Comparison of ENCODE assay signal across 8 mouse cellular contexts in the genomic region with DNA sequence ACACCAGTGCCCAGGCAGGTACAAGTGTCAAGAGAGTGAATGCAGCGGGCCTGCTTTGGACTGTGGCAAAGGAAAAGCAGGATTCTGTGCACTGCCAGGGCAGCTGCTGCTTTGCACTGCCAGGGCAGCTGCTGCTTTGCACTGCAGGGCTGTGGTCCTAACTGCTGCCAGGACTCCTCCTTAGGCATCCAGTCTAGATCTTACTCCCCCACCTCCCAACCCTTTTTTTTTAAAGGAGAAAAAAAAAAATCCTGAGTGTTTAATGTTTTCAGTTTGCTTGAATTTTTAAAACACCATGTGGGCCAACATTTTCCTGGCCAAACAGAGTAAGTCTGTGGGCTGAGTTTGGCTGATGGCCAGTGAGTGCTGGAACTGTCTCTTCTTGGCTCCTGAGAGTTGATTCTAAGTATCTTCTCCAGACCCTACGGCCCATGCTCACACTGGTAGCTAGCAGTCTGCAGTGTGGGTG. TPM values are rescaled to one million over a fixed set of nuclear protein-coding genes. Genes with fewer than 3 reads are reported as not detected.
DNase-seq lines count a peak whose midpoint lies in the region; ATAC-seq and TF ChIP-seq lines count a peak whose summit lies in the region.

No protein-coding gene starts in this region.

- TF ChIP-seq POLR2A in kidney, adult 2 months (IDR thresholded peaks at IDR 0.05; ENCODE audit: low read depth, low read length), result no peak
- TF ChIP-seq POLR2A in limb, embryonic 14.5 days (IDR thresholded peaks at IDR 0.05; ENCODE audit: borderline replicate concordance, extremely low read depth, insufficient read depth, insufficient read length), result no peak

- intact Hi-C loops in gastrocnemius, postnatal 36 days (cut with DNase I), result no loop called here

- H3K4me3 ChIP-seq in forebrain, embryonic 13.5 days, result no peak overlapping the region
- no peak overlapping the region for H3K4me3 ChIP-seq in forebrain, embryonic 10.5 days
- no peak overlapping the region for H3K4me3 ChIP-seq in kidney, adult 2 months (ENCODE audit: insufficient read depth, low read depth, low read length)
- H3K4me3 ChIP-seq in limb, embryonic 14.5 days (replicated peaks; ENCODE audit: low read length), result no peak overlapping the region

- H3K9me3 ChIP-seq in forebrain, embryonic 13.5 days (replicated peaks), result no peaks in the 10 kb centered on the region
- no peaks in the 10 kb centered on the region for H3K9me3 ChIP-seq in forebrain, embryonic 10.5 days
- H3K9me3 ChIP-seq in limb, embryonic 14.5 days (ENCODE audit: control insufficient read depth, low read length), result no peaks in the 10 kb centered on the region

- 69% methylated on average over 2 of the region's 2 CpGs for WGBS in forebrain, embryonic 13.5 days
- 88% methylated on average over 2 of the region's 2 CpGs for WGBS in forebrain, embryonic 10.5 days
- 29% methylated on average over 2 of the region's 2 CpGs for WGBS in kidney, adult 2 months
- 58% methylated on average over 2 of the region's 2 CpGs for WGBS in limb, embryonic 14.5 days

- H3K27me3 ChIP-seq in forebrain, embryonic 13.5 days, result no peaks in the 10 kb centered on the region
- no peaks in the 10 kb centered on the region for H3K27me3 ChIP-seq in forebrain, embryonic 10.5 days (ENCODE audit: poor library complexity, severe bottlenecking)
- no peaks in the 10 kb centered on the region for H3K27me3 ChIP-seq in kidney, adult 2 months (replicated peaks; ENCODE audit: control insufficient read depth, insufficient read depth, low read length)
- H3K27me3 ChIP-seq in limb, embryonic 14.5 days (ENCODE audit: control insufficient read depth, insufficient read depth, low read length), result no peaks in the 10 kb centered on the region

- TF ChIP-seq CTCF in kidney, adult 2 months (conservative IDR thresholded peaks at IDR 0.05; ENCODE audit: insufficient read depth, insufficient read length, low read depth, low read length), result no peak

- H3K36me3 ChIP-seq in forebrain, embryonic 13.5 days (ENCODE audit: poor library complexity, severe bottlenecking), result no peaks in the 10 kb centered on the region
- no peaks in the 10 kb centered on the region for H3K36me3 ChIP-seq in forebrain, embryonic 10.5 days (replicated peaks)
- H3K36me3 ChIP-seq in kidney, adult 2 months (ENCODE audit: control insufficient read depth, insufficient read depth, low read length), result no peaks in the 10 kb centered on the region
- H3K36me3 ChIP-seq in limb, embryonic 14.5 days (ENCODE audit: control insufficient read depth, insufficient read depth, low read length), result no peaks in the 10 kb centered on the region

- H3K27ac ChIP-seq in forebrain, embryonic 13.5 days, result 0 out of 2 replicates have a peak overlapping the region, but pooled peaks have one; percentile 45
- H3K27ac ChIP-seq in forebrain, embryonic 10.5 days, result no peak overlapping the region
- no peak overlapping the region for H3K27ac ChIP-seq in kidney, adult 2 months (ENCODE audit: insufficient read depth, low read depth, low read length)
- H3K27ac ChIP-seq in limb, embryonic 14.5 days (replicated peaks; ENCODE audit: low read depth, low read length), result no peak overlapping the region

- H3K4me1 ChIP-seq in forebrain, embryonic 13.5 days, result peaks cover 21% of the 10 kb centered on the region
- H3K4me1 ChIP-seq in forebrain, embryonic 10.5 days, result no peaks in the 10 kb centered on the region
- no peaks in the 10 kb centered on the region for H3K4me1 ChIP-seq in kidney, adult 2 months (ENCODE audit: control insufficient read depth, insufficient read depth, low read length)
- H3K4me1 ChIP-seq in limb, embryonic 14.5 days (ENCODE audit: control insufficient read depth, insufficient read depth, low read length), result peaks cover 9% of the 10 kb centered on the region

- no peak overlapping the region for H3K4me2 ChIP-seq in forebrain, embryonic 13.5 days
- no peak overlapping the region for H3K4me2 ChIP-seq in limb, embryonic 14.5 days (replicated peaks; ENCODE audit: low read depth, low read length, severe bottlenecking)

- H3K9ac ChIP-seq in forebrain, embryonic 13.5 days, result peak overlapping the region; percentile 28; the same call in 1 of the 2 replicates
- no peak overlapping the region for H3K9ac ChIP-seq in limb, embryonic 14.5 days (ENCODE audit: low read depth, low read length, severe bottlenecking)

- DNase-seq in forebrain, embryonic 10.5 days (ENCODE audit: extremely low spot score, low spot score), result no peak
- peak; percentile 20 for DNase-seq in cerebellum, adult 11-12 months
- DNase-seq in gastrocnemius, postnatal 36 days, result peak; percentile 28 to 41
- peak; percentile 73 for DNase-seq in kidney, adult 2 months
- DNase-seq in limb, embryonic 14.5 days (ENCODE audit: low spot score), result peak; percentile 49
- peak; percentile 22 to 46 for DNase-seq in right cerebral cortex, postnatal 36 days (ENCODE audit: low spot score in 2 of 2)
- no peak for DNase-seq in B cell, adult 2 months

- ATAC-seq in forebrain, embryonic 13.5 days, result peak; percentile 83
- no peak for ATAC-seq in limb, embryonic 14.5 days (ENCODE audit: low FRiP score, low read depth)

RNA-seq across cellular contexts. Expression of gene BC052040, which starts 11.2 kb away (rescaled TPM):
- 20.6 and 21.0 TPM in 2 replicates for polyA plus RNA-seq in forebrain, embryonic 13.5 days (2015; fragmentation: Nextera tagmentation; extraction: Ambion mirVana)
- 23.7 and 24.6 TPM in 2 replicates for polyA plus RNA-seq in forebrain, embryonic 10.5 days (2016; fragmentation: Nextera tagmentation; extraction: Ambion mirVana)
- total RNA-seq in gastrocnemius, postnatal 36 days (2021), result 1 to 10 TPM; 2.2 to 2.3 TPM
- 2.5 and 2.8 TPM in 2 replicates for polyA plus RNA-seq in kidney, adult 2 months (2012; rRNA removed)
- polyA plus RNA-seq in limb, embryonic 14.5 days (2012; rRNA removed), result 8.1 and 9.7 TPM in 2 replicates
- 7.9 and 9.1 TPM in 2 replicates for polyA plus RNA-seq in limb, embryonic 14.5 days (2014; fragmentation: Nextera tagmentation; extraction: Ambion mirVana)

Comparison
In these comparisons a context has a peak if more than half of its experiments do, and no peak if none do; other contexts are left out.
1. DNase-seq: peak in cerebellum, adult 11-12 months (single experiment), gastrocnemius, postnatal 36 days (2 of 2), kidney, adult 2 months (single experiment), limb, embryonic 14.5 days (single experiment) and right cerebral cortex, postnatal 36 days (2 of 2); none in forebrain, embryonic 10.5 days (single experiment) and B cell, adult 2 months (0 of 2).